Mouse (Mus musculus) gonadal fat pad, adult 2 months (tissue): ENCODE measurements around the gene Dnpep. TPM values are rescaled to one million over a fixed set of nuclear protein-coding genes. Genes with fewer than 3 reads are reported as not detected.

Experiments
- DNase-seq: peaks from one replicate; pipeline ENCODE4 v3.0.0-alpha.2; 2012; ENCODE audit warnings: low read depth
- polyA plus RNA-seq: library from polyadenylated mRNA; depleted of rRNA; stranded (reverse); fragments of >200 nt; gene quantifications from 2 replicates; pipeline ENCODE4 v1.2.3, GENCODE M21; 2012; rRNA removed

The Dnpep gene
- polyA plus RNA-seq, 1 experiment: 150 TPM

DNA sequence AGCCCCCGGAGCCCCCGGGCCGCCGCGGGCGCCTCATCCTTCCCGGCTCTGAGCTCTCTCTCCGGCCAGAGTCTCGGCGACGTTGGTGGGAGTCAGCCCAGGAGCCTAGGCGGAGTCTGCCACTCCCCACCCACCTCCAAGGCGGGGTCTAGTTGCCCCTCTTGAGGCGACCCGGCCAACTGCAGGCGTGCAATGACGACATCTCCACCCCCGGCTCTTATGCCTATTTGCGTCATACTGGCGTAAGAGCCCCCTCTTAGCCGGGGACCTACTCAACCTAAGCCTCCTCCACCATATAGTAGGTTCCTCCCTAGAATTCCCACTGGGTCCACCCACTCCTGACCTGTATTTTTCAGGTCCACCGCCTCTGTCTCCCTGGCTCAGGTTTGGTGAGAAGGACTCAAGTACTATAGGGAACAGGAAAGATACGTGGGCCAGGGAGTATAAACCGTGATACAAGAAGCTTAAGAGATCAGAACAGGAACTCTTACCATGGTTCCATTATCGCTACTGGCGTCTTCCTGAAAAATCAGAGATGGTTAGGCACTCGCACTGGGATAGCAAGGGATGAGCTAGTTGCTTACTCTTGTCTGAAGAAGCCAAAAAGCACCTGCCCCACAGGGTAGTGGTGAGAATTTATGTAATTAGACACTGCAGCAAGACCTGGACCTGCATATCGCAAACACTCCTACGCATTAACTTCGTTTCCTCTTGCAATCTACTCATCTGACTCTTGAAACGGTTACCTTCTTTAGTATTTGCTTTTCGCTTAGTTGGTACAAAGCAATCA, 53.5 kb downstream of the Dnpep start, which contains the start of gene Ptprn:
Gene Ptprn, minus strand, starts transcription at position 412 of the 790 bp plus-strand sequence.
- no peak for DNase-seq

GRCm38 (mm10) chr1:75262969-75263951, 54.5 kb downstream of the Dnpep start:
- no peak for DNase-seq

- no peak for DNase-seq
These were observed 56.5 kb downstream of the Dnpep start for GRCm38 (mm10) chr1:75261278-75261677.

Other genes with a start within 250 kb of the Dnpep start
- gene Nhej1, start 192.8 kb downstream of the Dnpep start, polyA plus RNA-seq: 3.2 and 4.9 TPM in 2 replicates
- gene Slc23a3, start 184.1 kb downstream of the Dnpep start, polyA plus RNA-seq: 0.34 and 0.42 TPM in 2 replicates
- gene Cnppd1, start 175.3 kb downstream of the Dnpep start, polyA plus RNA-seq: 40.2 and 45.9 TPM in 2 replicates
- gene Retreg2, start 175.2 kb downstream of the Dnpep start, polyA plus RNA-seq: 103 and 107 TPM in 2 replicates
- gene Zfand2b, start 149.3 kb downstream of the Dnpep start, polyA plus RNA-seq: 46.3 and 61.0 TPM in 2 replicates
- gene Abcb6, start 137.6 kb downstream of the Dnpep start, polyA plus RNA-seq: 24.1 and 30.1 TPM in 2 replicates
- 23.8 and 25.6 TPM in 2 replicates for gene Ankzf1, start 125.8 kb downstream of the Dnpep start, polyA plus RNA-seq
- 47.6 and 56.5 TPM in 2 replicates for gene Atg9a, start 125.8 kb downstream of the Dnpep start, polyA plus RNA-seq
- gene Glb1l, start 107.2 kb downstream of the Dnpep start, polyA plus RNA-seq: 27.9 and 28.1 TPM in 2 replicates
- 149 and 174 TPM in 2 replicates for gene Stk16, start 107.2 kb downstream of the Dnpep start, polyA plus RNA-seq
- 31.2 and 44.9 TPM in 2 replicates for gene Tuba4a, start 98.1 kb downstream of the Dnpep start, polyA plus RNA-seq
- not detected in 2 replicates for gene A630095N17Rik, start 85.9 kb downstream of the Dnpep start, polyA plus RNA-seq
- gene Dnajb2, start 81.6 kb downstream of the Dnpep start, polyA plus RNA-seq: 37.9 and 48.4 TPM in 2 replicates
- gene Ptprn, start 53.5 kb downstream of the Dnpep start, polyA plus RNA-seq: 0.03 and 0.62 TPM in 2 replicates
- gene Resp18, start 39.6 kb downstream of the Dnpep start, polyA plus RNA-seq: not detected in 2 replicates
- gene Des, start 42.3 kb upstream of the Dnpep start, polyA plus RNA-seq: 71.8 and 92.9 TPM in 2 replicates
- 26.2 and 27.4 TPM in 2 replicates for gene Speg, start 57.3 kb upstream of the Dnpep start, polyA plus RNA-seq
- gene Gmppa, start 117.9 kb upstream of the Dnpep start, polyA plus RNA-seq: 161 and 183 TPM in 2 replicates
- 0.18 and 0.42 TPM in 2 replicates for gene Asic4, start 132.4 kb upstream of the Dnpep start, polyA plus RNA-seq
- 77.6 and 78.4 TPM in 2 replicates for gene Chpf, start 161.3 kb upstream of the Dnpep start, polyA plus RNA-seq
- 2.4 TPM in 2 replicates for gene Tmem198, start 161.5 kb upstream of the Dnpep start, polyA plus RNA-seq
- 26.6 and 29.1 TPM in 2 replicates for gene Obsl1, start 188.5 kb upstream of the Dnpep start, polyA plus RNA-seq
- gene Inha, start 189.1 kb upstream of the Dnpep start, polyA plus RNA-seq: 33.4 and 42.3 TPM in 2 replicates
- gene Stk11ip, start 203.5 kb upstream of the Dnpep start, polyA plus RNA-seq: 25.7 and 27.4 TPM in 2 replicates
- gene Slc4a3, start 228.3 kb upstream of the Dnpep start, polyA plus RNA-seq: 25.8 and 35.8 TPM in 2 replicates